8 mouse cellular contexts compared by ENCODE assay signal in the genomic region with DNA sequence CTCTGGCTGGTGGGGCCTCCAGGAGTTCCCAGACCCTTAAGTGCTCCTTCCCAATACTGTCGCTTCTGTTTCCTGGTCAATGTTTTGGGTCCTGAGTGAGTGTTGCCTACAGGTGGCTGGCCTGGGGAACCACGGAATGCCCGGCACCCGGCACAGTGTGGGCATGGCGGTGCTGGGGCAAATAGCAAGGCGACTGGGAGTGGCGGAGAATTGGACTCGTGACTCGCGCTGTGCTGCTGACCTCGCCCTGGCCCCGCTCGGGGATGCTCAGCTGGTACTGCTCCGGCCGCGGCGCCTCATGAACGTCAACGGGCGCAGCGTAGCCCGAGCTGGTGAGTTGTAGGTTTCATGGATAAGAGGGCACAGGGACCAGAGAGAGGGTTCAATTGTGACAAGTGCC. TPM values are rescaled to one million over a fixed set of nuclear protein-coding genes. Genes with fewer than 3 reads are reported as not detected.
DNase-seq lines count a peak whose midpoint lies in the region; ATAC-seq and TF ChIP-seq lines count a peak whose summit lies in the region.

No protein-coding gene starts in this region.

- no peak for ATAC-seq in neural tube, embryonic 11.5 days (ENCODE audit: insufficient read depth, low FRiP score, low TSS enrichment)
- ATAC-seq in embryonic facial prominence, embryonic 13.5 days (ENCODE audit: insufficient number of reproducible peaks, insufficient read depth, low FRiP score, low TSS enrichment, low read depth) = no peak
- ATAC-seq in intestine, embryonic 16.5 days = no peak

- H3K36me3 ChIP-seq in neural tube, embryonic 11.5 days (ENCODE audit: control insufficient read depth, insufficient read depth, low read length) = no peaks in the 10 kb centered on the region
- no peaks in the 10 kb centered on the region for H3K36me3 ChIP-seq in embryonic facial prominence, embryonic 13.5 days
- H3K36me3 ChIP-seq in intestine, embryonic 16.5 days (ENCODE audit: control insufficient read depth, insufficient read depth, low read length) = no peaks in the 10 kb centered on the region
- H3K36me3 ChIP-seq in small intestine, adult 2 months (ENCODE audit: control insufficient read depth, insufficient read depth, low read length) = no peaks in the 10 kb centered on the region

- no peak for TF ChIP-seq CTCF in small intestine, adult 2 months (IDR thresholded peaks at IDR 0.05; ENCODE audit: extremely low read depth, insufficient read length, insufficient replicate concordance, low read depth, low read length)

- no peak for DNase-seq in neural tube, embryonic 11.5 days (ENCODE audit: low spot score)
- no peak for DNase-seq in neural tube, embryonic 10.5 days (ENCODE audit: extremely low spot score, low spot score)
- DNase-seq in frontal cortex, postnatal 10 days (ENCODE audit: low spot score in 2 of 2) = no peak
- DNase-seq in cerebellum, adult 11 months = no peak
- DNase-seq in embryo, embryonic 9.5 days (ENCODE audit: extremely low spot score) = no peak

- no peaks in the 10 kb centered on the region for H3K9me3 ChIP-seq in neural tube, embryonic 11.5 days (ENCODE audit: control insufficient read depth, low read length)
- H3K9me3 ChIP-seq in embryonic facial prominence, embryonic 13.5 days = no peaks in the 10 kb centered on the region
- H3K9me3 ChIP-seq in intestine, embryonic 16.5 days (ENCODE audit: control insufficient read depth, low read length) = no peaks in the 10 kb centered on the region

- H3K4me1 ChIP-seq in neural tube, embryonic 11.5 days (ENCODE audit: control insufficient read depth, insufficient read depth, low read length) = peaks cover 4% of the 10 kb centered on the region; the same call in 1 of the 2 replicates
- peaks cover 13% of the 10 kb centered on the region for H3K4me1 ChIP-seq in embryonic facial prominence, embryonic 13.5 days
- peaks cover 17% of the 10 kb centered on the region for H3K4me1 ChIP-seq in intestine, embryonic 16.5 days (ENCODE audit: control insufficient read depth, insufficient read depth, low read length)
- peaks cover 32% of the 10 kb centered on the region for H3K4me1 ChIP-seq in small intestine, adult 2 months (ENCODE audit: control insufficient read depth, insufficient read depth, insufficient read length, low read length)

- peak overlapping the region; percentile 47; the same call in 1 of the 2 replicates for H3K9ac ChIP-seq in neural tube, embryonic 11.5 days (ENCODE audit: low read length)
- H3K9ac ChIP-seq in embryonic facial prominence, embryonic 13.5 days = peak overlapping the region; percentile 68
- peak overlapping the region; percentile 67 for H3K9ac ChIP-seq in intestine, embryonic 16.5 days (ENCODE audit: low read depth, low read length)

- 19% methylated on average over 22 of the region's 22 CpGs for WGBS in neural tube, embryonic 11.5 days
- 16% methylated on average over 22 of the region's 22 CpGs for WGBS in embryonic facial prominence, embryonic 13.5 days
- 24% methylated on average over 22 of the region's 22 CpGs for WGBS in intestine, embryonic 16.5 days
- WGBS in small intestine, adult 2 months = 15% methylated on average over 22 of the region's 22 CpGs

- no peak for TF ChIP-seq POLR2A in small intestine, adult 2 months (IDR thresholded peaks at IDR 0.05; ENCODE audit: low read depth, low read length)

- H3K27me3 ChIP-seq in neural tube, embryonic 11.5 days (ENCODE audit: control insufficient read depth, insufficient read depth, low read length) = no peaks in the 10 kb centered on the region
- H3K27me3 ChIP-seq in embryonic facial prominence, embryonic 13.5 days = peaks cover 6% of the 10 kb centered on the region; the same call in 1 of the 2 replicates
- H3K27me3 ChIP-seq in intestine, embryonic 16.5 days (replicated peaks; ENCODE audit: control insufficient read depth, insufficient read depth, low read length) = no peaks in the 10 kb centered on the region
- H3K27me3 ChIP-seq in small intestine, adult 2 months (ENCODE audit: control insufficient read depth, insufficient read depth, low read length) = no peaks in the 10 kb centered on the region

- peak overlapping the region; percentile 79 for H3K4me2 ChIP-seq in neural tube, embryonic 11.5 days (ENCODE audit: low read depth)
- H3K4me2 ChIP-seq in embryonic facial prominence, embryonic 13.5 days = peak overlapping the region; percentile 82
- peak overlapping the region; percentile 93 for H3K4me2 ChIP-seq in intestine, embryonic 16.5 days (ENCODE audit: low read depth, low read length)

- no peak overlapping the region for H3K27ac ChIP-seq in neural tube, embryonic 11.5 days (ENCODE audit: low read depth, low read length)
- no peak overlapping the region for H3K27ac ChIP-seq in embryonic facial prominence, embryonic 13.5 days
- no peak overlapping the region for H3K27ac ChIP-seq in intestine, embryonic 16.5 days (ENCODE audit: low read length)
- H3K27ac ChIP-seq in small intestine, adult 2 months (ENCODE audit: insufficient read depth, low read depth, low read length) = no peak overlapping the region

- H3K4me3 ChIP-seq in neural tube, embryonic 11.5 days (ENCODE audit: low read depth, low read length) = peak overlapping the region; percentile 53
- peak overlapping the region; percentile 61 for H3K4me3 ChIP-seq in embryonic facial prominence, embryonic 13.5 days
- H3K4me3 ChIP-seq in intestine, embryonic 16.5 days (ENCODE audit: low read length) = peak overlapping the region; percentile 64
- peak overlapping the region; percentile 70 for H3K4me3 ChIP-seq in small intestine, adult 2 months (ENCODE audit: low read depth, low read length)

RNA-seq across cellular contexts. Expression of gene Ptrh1, which starts 0.6 kb away (rescaled TPM):
- polyA plus RNA-seq in neural tube, embryonic 11.5 days (2014; fragmentation: Nextera tagmentation; extraction: Ambion mirVana) = 3.4 and 3.6 TPM in 2 replicates
- polyA plus RNA-seq in embryonic facial prominence, embryonic 13.5 days (2015; fragmentation: Nextera tagmentation; extraction: Ambion mirVana) = 4.6 and 5.8 TPM in 2 replicates
- 5.4 and 6.3 TPM in 2 replicates for polyA plus RNA-seq in intestine, embryonic 16.5 days (2015; fragmentation: Nextera tagmentation; extraction: Ambion mirVana)
- polyA plus RNA-seq in small intestine, adult 2 months (2012; rRNA removed) = 28.4 and 65.8 TPM in 2 replicates

RNA-seq across cellular contexts. Expression of gene Ttc16, which starts 0.8 kb away (rescaled TPM):
- polyA plus RNA-seq in neural tube, embryonic 11.5 days (2014; fragmentation: Nextera tagmentation; extraction: Ambion mirVana) = 0.27 and 1.1 TPM in 2 replicates
- 0.21 and 0.29 TPM in 2 replicates for polyA plus RNA-seq in embryonic facial prominence, embryonic 13.5 days (2015; fragmentation: Nextera tagmentation; extraction: Ambion mirVana)
- polyA plus RNA-seq in intestine, embryonic 16.5 days (2015; fragmentation: Nextera tagmentation; extraction: Ambion mirVana) = 0.32 and 0.34 TPM in 2 replicates
- 1.0 and 2.3 TPM in 2 replicates for polyA plus RNA-seq in small intestine, adult 2 months (2012; rRNA removed)

RNA-seq across cellular contexts. Expression of gene Cfap157, which starts 8.0 kb away (rescaled TPM):
- polyA plus RNA-seq in neural tube, embryonic 11.5 days (2014; fragmentation: Nextera tagmentation; extraction: Ambion mirVana) = 0.87 TPM in 1 of 2 replicates, not detected in the other
- 0.87 and 1.5 TPM in 2 replicates for polyA plus RNA-seq in embryonic facial prominence, embryonic 13.5 days (2015; fragmentation: Nextera tagmentation; extraction: Ambion mirVana)
- 0.58 and 1.2 TPM in 2 replicates for polyA plus RNA-seq in intestine, embryonic 16.5 days (2015; fragmentation: Nextera tagmentation; extraction: Ambion mirVana)
- 0.06 TPM in 1 of 2 replicates, not detected in the other for polyA plus RNA-seq in small intestine, adult 2 months (2012; rRNA removed)

RNA-seq across cellular contexts. Expression of gene Tor2a, which starts 19.2 kb away (rescaled TPM):
- 59.7 and 63.1 TPM in 2 replicates for polyA plus RNA-seq in neural tube, embryonic 11.5 days (2014; fragmentation: Nextera tagmentation; extraction: Ambion mirVana)
- 65.1 and 72.3 TPM in 2 replicates for polyA plus RNA-seq in embryonic facial prominence, embryonic 13.5 days (2015; fragmentation: Nextera tagmentation; extraction: Ambion mirVana)
- polyA plus RNA-seq in intestine, embryonic 16.5 days (2015; fragmentation: Nextera tagmentation; extraction: Ambion mirVana) = 73.1 and 74.0 TPM in 2 replicates
- 86.2 and 133 TPM in 2 replicates for polyA plus RNA-seq in small intestine, adult 2 months (2012; rRNA removed)

RNA-seq across cellular contexts. Expression of gene 6330409D20Rik, which starts 35.4 kb away (rescaled TPM):
- 2.1 and 2.2 TPM in 2 replicates for polyA plus RNA-seq in neural tube, embryonic 11.5 days (2014; fragmentation: Nextera tagmentation; extraction: Ambion mirVana)
- 0.34 and 0.58 TPM in 2 replicates for polyA plus RNA-seq in embryonic facial prominence, embryonic 13.5 days (2015; fragmentation: Nextera tagmentation; extraction: Ambion mirVana)
- polyA plus RNA-seq in intestine, embryonic 16.5 days (2015; fragmentation: Nextera tagmentation; extraction: Ambion mirVana) = 0.26 TPM in 1 of 2 replicates, not detected in the other
- not detected in 2 replicates for polyA plus RNA-seq in small intestine, adult 2 months (2012; rRNA removed)
